In the genomic region with DNA sequence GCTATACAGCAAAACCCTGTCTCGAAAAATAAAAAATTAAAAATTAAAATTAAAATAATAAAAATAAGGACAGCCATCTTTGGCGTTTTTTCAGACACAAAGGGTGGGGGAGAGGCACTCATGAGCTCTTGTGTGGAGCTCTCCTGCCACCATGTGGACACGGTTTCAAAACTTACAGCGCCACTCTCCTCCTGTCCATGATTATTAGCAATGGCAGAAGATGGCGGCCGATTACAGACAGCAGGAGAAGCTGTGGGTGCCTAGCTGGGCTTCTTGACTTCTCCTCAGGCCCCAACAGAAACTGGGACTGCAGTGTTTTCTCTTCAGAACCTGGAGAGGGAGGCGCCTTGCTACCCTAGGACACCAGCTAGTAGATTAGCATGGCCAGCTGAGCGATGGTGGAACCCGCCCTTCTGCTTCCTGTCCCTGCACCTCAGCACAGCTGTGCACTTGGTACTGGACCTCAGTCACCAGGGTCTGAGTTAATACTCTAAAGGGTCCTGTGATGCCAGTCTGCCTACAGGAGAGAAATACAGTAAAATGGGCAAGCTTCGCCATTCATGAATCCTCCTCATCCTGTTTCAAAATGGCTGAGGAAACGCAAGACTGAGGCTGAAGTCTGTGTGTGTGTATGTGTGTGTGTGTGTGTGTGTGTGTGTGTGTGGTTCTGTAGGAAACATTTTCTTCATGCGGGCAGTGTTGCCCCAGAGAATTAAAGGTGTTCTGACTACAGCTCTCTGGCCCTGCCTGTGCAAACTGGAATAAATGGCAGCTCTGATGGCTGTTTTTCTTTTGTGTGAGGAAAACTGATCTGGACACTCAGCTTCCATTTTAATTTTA, we compare ENCODE assay signal across 8 mouse cellular contexts.
DNase-seq lines count a peak whose midpoint lies in the region; ATAC-seq lines count a peak whose summit lies in the region.

No protein-coding gene starts in this region.

- H3K9me3 ChIP-seq in heart, embryonic 16.5 days (replicated peaks; ENCODE audit: control insufficient read depth, low read length) = no peaks in the 10 kb centered on the region
- no peaks in the 10 kb centered on the region for H3K9me3 ChIP-seq in liver, embryonic 11.5 days (ENCODE audit: control insufficient read depth, low read length)

- H3K27me3 ChIP-seq in heart, embryonic 16.5 days (ENCODE audit: control insufficient read depth, insufficient read depth, low read length) = no peaks in the 10 kb centered on the region
- no peaks in the 10 kb centered on the region for H3K27me3 ChIP-seq in liver, embryonic 11.5 days (replicated peaks; ENCODE audit: control insufficient read depth, insufficient read depth, low read length)

- no peak overlapping the region for H3K9ac ChIP-seq in heart, embryonic 16.5 days (ENCODE audit: low read length)
- no peak overlapping the region for H3K9ac ChIP-seq in liver, embryonic 11.5 days (ENCODE audit: low read depth, low read length)

- no peaks in the 10 kb centered on the region for H3K4me1 ChIP-seq in heart, embryonic 16.5 days (ENCODE audit: control insufficient read depth, insufficient read depth, low read length)
- H3K4me1 ChIP-seq in liver, embryonic 11.5 days (replicated peaks; ENCODE audit: control insufficient read depth, insufficient read depth, low read length) = no peaks in the 10 kb centered on the region

- intact Hi-C loops in gastrocnemius, postnatal 14 days (cut with DNase I; ENCODE audit: low total_unique reads) = no loop called here

- peak overlapping the region; percentile 36 for H3K4me2 ChIP-seq in heart, embryonic 16.5 days (ENCODE audit: low read depth, low read length)
- H3K4me2 ChIP-seq in liver, embryonic 11.5 days = peak overlapping the region; percentile 29; the same call in 1 of the 2 replicates

- no peak for ATAC-seq in heart, embryonic 16.5 days (replicated peaks; ENCODE audit: extremely low read depth, insufficient read depth, low FRiP score)
- ATAC-seq in liver, embryonic 11.5 days (replicated peaks; ENCODE audit: low FRiP score) = no peak

- 72% methylated on average over 12 of the region's 12 CpGs for WGBS in heart, embryonic 16.5 days
- 66% methylated on average over 12 of the region's 12 CpGs for WGBS in liver, embryonic 11.5 days

- no peaks in the 10 kb centered on the region for H3K36me3 ChIP-seq in heart, embryonic 16.5 days (ENCODE audit: control insufficient read depth, insufficient read depth)
- H3K36me3 ChIP-seq in liver, embryonic 11.5 days (ENCODE audit: control insufficient read depth, insufficient read depth, low read length) = peaks cover 6% of the 10 kb centered on the region; the same call in 1 of the 2 replicates

- H3K4me3 ChIP-seq in heart, embryonic 16.5 days (ENCODE audit: low read length) = peak overlapping the region; percentile 28; the same call in 1 of the 2 replicates
- H3K4me3 ChIP-seq in liver, embryonic 11.5 days (ENCODE audit: low read depth, low read length) = no peak overlapping the region

- no peak overlapping the region for H3K27ac ChIP-seq in heart, embryonic 16.5 days (ENCODE audit: low read length)
- H3K27ac ChIP-seq in liver, embryonic 11.5 days (ENCODE audit: low read depth, low read length) = no peak overlapping the region

- peak; percentile 45 for DNase-seq in gastrocnemius, postnatal 14 days
- no peak for DNase-seq in gastrocnemius, postnatal 4 days (ENCODE audit: low spot score in 2 of 2)
- DNase-seq in thymus, postnatal 0 days (ENCODE audit: low spot score) = peak; percentile 55
- no peak for DNase-seq in thymus, postnatal 4 days
- no peak for DNase-seq in liver, embryonic 11.5 days (ENCODE audit: low spot score)
- DNase-seq in spleen, adult 12 weeks (ENCODE audit: low spot score) = peak; percentile 62
- no peak for DNase-seq in thymus, postnatal 14 days

Comparison
In these comparisons a context has a peak if more than half of its experiments do, and no peak if none do; other contexts are left out.
1. DNase-seq: peak in gastrocnemius, postnatal 14 days (single experiment), thymus, postnatal 0 days (single experiment) and spleen, adult 12 weeks (single experiment); none in gastrocnemius, postnatal 4 days (0 of 2), thymus, postnatal 4 days (single experiment), liver, embryonic 11.5 days (single experiment) and thymus, postnatal 14 days (single experiment).